Mouse (Mus musculus) CH12.LX (cell line): ENCODE measurements around the gene Habp4. TPM values are rescaled to one million over a fixed set of nuclear protein-coding genes. Genes with fewer than 3 reads are reported as not detected.

Experiments
- DNase-seq: peaks from one replicate; pipeline ENCODE4 v3.0.0-alpha.2; 2013; ENCODE audit errors: extremely low read depth
- H3K27ac ChIP-seq: 2 replicates; pipeline ENCODE4 v1.5.1; 2012; ENCODE audit warnings: low read depth, mild to moderate bottlenecking, control low read depth, moderate library complexity; ENCODE audit not compliant: insufficient read depth
- H3K27me3 ChIP-seq: replicated peaks from 2 replicates; pipeline ENCODE3; 2012; ENCODE audit warnings: inconsistent platforms
- H3K36me3 ChIP-seq, 2 experiments: replicated peaks in 1 of 2; 2 replicates each; pipeline versions ENCODE3 to v1.6.1; 2012; ENCODE audit warnings: inconsistent platforms in 1 of 2, low read length in 1 of 2, mild to moderate bottlenecking in 1 of 2, mixed read lengths in 1 of 2, moderate library complexity in 1 of 2; ENCODE audit not compliant: control insufficient read depth in 1 of 2, insufficient read depth in 1 of 2
- H3K4me1 ChIP-seq, 2 experiments: 2 replicates each; pipeline ENCODE4 v1.6.1; 2012; ENCODE audit warnings: inconsistent platforms in 1 of 2, moderate library complexity in 1 of 2; ENCODE audit not compliant: insufficient read depth in 2 of 2, control insufficient read depth in 1 of 2
- H3K4me2 ChIP-seq: 2 replicates; pipeline ENCODE4 v1.6.1; 2012; ENCODE audit warnings: low read depth, mild to moderate bottlenecking, control low read depth; ENCODE audit not compliant: poor library complexity, insufficient read depth, severe bottlenecking
- H3K4me3 ChIP-seq, 3 experiments: fragments of 150-350 bp in 1 of 3; sonication (generic) in 1 of 3; replicated peaks in 1 of 3; 2 replicates each; pipeline versions ENCODE3 to v1.5.1; 2011 to 2012; ENCODE audit warnings: low read depth in 2 of 3, low read length in 2 of 3, mild to moderate bottlenecking in 2 of 3, moderate library complexity in 2 of 3, control low read depth in 1 of 3, improper control_type of control experiment in 1 of 3, inconsistent platforms in 1 of 3, mixed read lengths in 1 of 3; ENCODE audit not compliant: poor library complexity in 1 of 3
- H3K79me2 ChIP-seq: replicated peaks from 2 replicates; pipeline ENCODE4 v1.6.1; 2012; ENCODE audit warnings: mild to moderate bottlenecking, moderate library complexity; ENCODE audit not compliant: control insufficient read depth, poor library complexity, insufficient read depth, severe bottlenecking; ENCODE audit errors: extremely low read depth
- H3K9ac ChIP-seq: 2 replicates; pipeline ENCODE4 v1.6.1; 2012; ENCODE audit warnings: low read depth, mild to moderate bottlenecking, control low read depth, moderate library complexity; ENCODE audit not compliant: insufficient read depth
- H3K9me3 ChIP-seq: replicated peaks from 2 replicates; pipeline ENCODE3; 2012; ENCODE audit warnings: low read length, inconsistent platforms, mixed read lengths
- BHLHE40 ChIP-seq: IDR thresholded peaks from 2 replicates; pipeline ENCODE4 v1.6.1; 2011; ENCODE audit warnings: mild to moderate bottlenecking, low read depth, low read length, improper control_type of control experiment
- CHD1 ChIP-seq: IDR thresholded peaks from 2 replicates; pipeline ENCODE4 v1.6.1; 2012; ENCODE audit warnings: low read depth, low read length, improper control_type of control experiment, inconsistent platforms
- E2F4 ChIP-seq: IDR thresholded peaks from 2 replicates; pipeline ENCODE4 v1.6.1; 2011; ENCODE audit warnings: low read depth, low read length, improper control_type of control experiment; ENCODE audit not compliant: insufficient replicate concordance
- EP300 ChIP-seq: IDR thresholded peaks from 2 replicates; pipeline ENCODE4 v1.6.1; 2011; ENCODE audit warnings: low read length, improper control_type of control experiment
- GABPA ChIP-seq: IDR thresholded peaks from 2 replicates; pipeline ENCODE4 v1.6.1; 2012; ENCODE audit warnings: low read depth, low read length, improper control_type of control experiment, inconsistent platforms; ENCODE audit not compliant: insufficient replicate concordance
- IRF4 ChIP-seq: IDR thresholded peaks from 2 replicates; pipeline ENCODE4 v1.6.1; 2014; ENCODE audit warnings: low read depth, mild to moderate bottlenecking, inconsistent platforms, low read length, improper control_type of control experiment
- MAX ChIP-seq: IDR thresholded peaks from 2 replicates; pipeline ENCODE4 v1.6.1; 2011; ENCODE audit warnings: low read length, improper control_type of control experiment
- MAZ ChIP-seq: IDR thresholded peaks from 2 replicates; pipeline ENCODE4 v1.6.1; 2012; ENCODE audit warnings: low read depth, mild to moderate bottlenecking, inconsistent platforms, low read length, improper control_type of control experiment, moderate library complexity
- MYC ChIP-seq: IDR thresholded peaks from 2 replicates; pipeline ENCODE4 v1.6.1; 2011; ENCODE audit warnings: low read depth, mild to moderate bottlenecking, improper control_type of control experiment, low read length
- NRF1 ChIP-seq: IDR thresholded peaks from 2 replicates; pipeline ENCODE4 v1.6.1; 2014; ENCODE audit warnings: low read depth, mild to moderate bottlenecking, inconsistent platforms, low read length, improper control_type of control experiment, moderate library complexity
- PAX5 ChIP-seq: IDR thresholded peaks from 2 replicates; pipeline ENCODE4 v1.6.1; 2012; ENCODE audit warnings: low read length, inconsistent platforms, mixed read lengths
- RAD21 ChIP-seq: IDR thresholded peaks from 2 replicates; pipeline ENCODE4 v1.6.1; 2011; ENCODE audit warnings: low read depth, mild to moderate bottlenecking, low read length, improper control_type of control experiment, moderate library complexity
- RCOR1 ChIP-seq: conservative IDR thresholded peaks from 2 replicates; pipeline ENCODE4 v1.6.1; 2012; ENCODE audit warnings: low read depth, mild to moderate bottlenecking, inconsistent platforms, low read length, improper control_type of control experiment
- SMC3 ChIP-seq: IDR thresholded peaks from 2 replicates; pipeline ENCODE4 v1.6.1; 2011; ENCODE audit warnings: low read depth, low read length, improper control_type of control experiment
- UBTF ChIP-seq: IDR thresholded peaks from 2 replicates; pipeline ENCODE4 v1.6.1; 2012; ENCODE audit warnings: low read depth, mild to moderate bottlenecking, inconsistent platforms, low read length, improper control_type of control experiment, moderate library complexity
- USF2 ChIP-seq: conservative IDR thresholded peaks from 2 replicates; pipeline ENCODE4 v1.6.1; 2011; ENCODE audit warnings: low read depth, low read length, improper control_type of control experiment
- ZC3H11A ChIP-seq: IDR thresholded peaks from 2 replicates; pipeline ENCODE4 v1.6.1; 2012; ENCODE audit warnings: low read depth, mild to moderate bottlenecking, inconsistent platforms, low read length, improper control_type of control experiment
- ZKSCAN1 ChIP-seq: IDR thresholded peaks from 2 replicates; pipeline ENCODE4 v1.6.1; 2012; ENCODE audit warnings: low read depth, inconsistent platforms, low read length, improper control_type of control experiment, borderline replicate concordance
- ZNF384 ChIP-seq: IDR thresholded peaks from 2 replicates; pipeline ENCODE4 v1.6.1; 2012; ENCODE audit warnings: low read depth, low read length, improper control_type of control experiment, inconsistent platforms
- dilution Hi-C: fragments of 300-500 bp; cut with MboI; formaldehyde crosslinking; loops from 2 replicates; pipeline ENCODE4 v1.14.3; 2020; ENCODE audit warnings: low sequenced_read_pairs; ENCODE audit not compliant: extremely low pct_unique_long_range_greater_than_20kb, extremely low pct_ligation_motif_present
- in situ Hi-C: fragments of 300-500 bp; cut with MboI; formaldehyde crosslinking; loops from 3 replicates; pipeline ENCODE4 v1.14.3; 2019; ENCODE audit warnings: low sequenced_read_pairs, low pct_ligation_motif_present, low pct_unique_long_range_greater_than_20kb, mixed read lengths
- polyA plus RNA-seq: library from polyadenylated mRNA; unstranded; fragments of >175 nt; gene quantifications from 2 replicates; pipeline ENCODE4 v1.2.1, GENCODE M21; 2012; ENCODE audit warnings: low read depth; ENCODE audit not compliant: insufficient read length
- total RNA-seq, 2 experiments: library from RNA; depleted of rRNA; stranded (reverse); fragments of 300-350 nt in 1 of 2; fragments of >200 nt in 1 of 2; gene quantifications; 2 replicates each; pipeline ENCODE4 v1.2.3; 2012 to 2014

Habp4 gene
- total and polyA plus RNA-seq, 3 experiments = 3.3 to 3.5 (median 3.3) TPM

- dilution Hi-C loops = no loop called here
Measured at GRCm38 (mm10) chr13:64226725-64227124, 65.1 kb downstream of the Habp4 start.

GRCm38 (mm10) chr13:64233139-64233538 lies 71.5 kb downstream of the Habp4 start:
- Histone ChIP-seq H3K9me3 (no peaks in the 10 kb centered on the region), H3K79me2 (no peaks in the 10 kb centered on the region)
- dilution Hi-C loops = no loop called here

More at GRCm38 (mm10) chr13:64226725-64227124, 65.1 kb downstream of the Habp4 start:
- Histone ChIP-seq H3K4me1 (no peaks in the 10 kb centered on the region), H3K36me3 (peaks cover 0 to 4% of the 10 kb centered on the region in 2 experiments), H3K79me2 (no peaks in the 10 kb centered on the region), H3K4me2 (no peak overlapping the region), H3K9ac (no peak overlapping the region), H3K4me3 (no peak overlapping the region), H3K27me3 (no peaks in the 10 kb centered on the region), H3K27ac (no peak overlapping the region), H3K9me3 (no peaks in the 10 kb centered on the region)
- in situ Hi-C loops = no loop called here
- DNase-seq = no peak
- TF ChIP-seq RCOR1 (no peak), MAX (no peak), ZC3H11A (no peak), IRF4 (no peak), EP300 (no peak), USF2 (no peak), NRF1 (no peak), UBTF (no peak)

GRCm38 (mm10) chr13:64235062-64235715 lies 73.6 kb downstream of the Habp4 start:
- no peak overlapping the region for H3K4me2 ChIP-seq
- H3K9me3 ChIP-seq = no peaks in the 10 kb centered on the region
- no peaks in the 10 kb centered on the region for H3K79me2 ChIP-seq
- DNase-seq = no peak
- in situ Hi-C loops (no loop called here), dilution Hi-C loops (no loop called here)
- TF ChIP-seq PAX5 (no peak), MYC (no peak), EP300 (no peak), E2F4 (no peak), BHLHE40 (no peak), IRF4 (no peak), UBTF (no peak), RAD21 (no peak), MAZ (no peak), GABPA (no peak), ZNF384 (no peak), USF2 (no peak), CHD1 (no peak)
- H3K27ac ChIP-seq = no peak overlapping the region
- no peak overlapping the region for H3K9ac ChIP-seq
- H3K36me3 ChIP-seq = no peaks in the 10 kb centered on the region
- no peak overlapping the region for H3K4me3 ChIP-seq
- peaks cover 0 to 2% of the 10 kb centered on the region in 2 experiments; a peak in 1 of 4 replicates for H3K4me1 ChIP-seq
- H3K27me3 ChIP-seq = no peaks in the 10 kb centered on the region

More at GRCm38 (mm10) chr13:64233139-64233538, 71.5 kb downstream of the Habp4 start:
- in situ Hi-C loops = no loop called here
- H3K27ac ChIP-seq = no peak overlapping the region
- no peak for TF ChIP-seq ZKSCAN1
- TF ChIP-seq SMC3 = no peak
- no peak for TF ChIP-seq MAX
- no peak for TF ChIP-seq UBTF
- no peaks in the 10 kb centered on the region for H3K4me1 ChIP-seq
- H3K9ac ChIP-seq = no peak overlapping the region
- H3K4me3 ChIP-seq = no peak overlapping the region
- H3K27me3 ChIP-seq = no peaks in the 10 kb centered on the region
- no peak overlapping the region for H3K4me2 ChIP-seq
- DNase-seq = no peak
- H3K36me3 ChIP-seq = no peaks in the 10 kb centered on the region
